In the genomic region with DNA sequence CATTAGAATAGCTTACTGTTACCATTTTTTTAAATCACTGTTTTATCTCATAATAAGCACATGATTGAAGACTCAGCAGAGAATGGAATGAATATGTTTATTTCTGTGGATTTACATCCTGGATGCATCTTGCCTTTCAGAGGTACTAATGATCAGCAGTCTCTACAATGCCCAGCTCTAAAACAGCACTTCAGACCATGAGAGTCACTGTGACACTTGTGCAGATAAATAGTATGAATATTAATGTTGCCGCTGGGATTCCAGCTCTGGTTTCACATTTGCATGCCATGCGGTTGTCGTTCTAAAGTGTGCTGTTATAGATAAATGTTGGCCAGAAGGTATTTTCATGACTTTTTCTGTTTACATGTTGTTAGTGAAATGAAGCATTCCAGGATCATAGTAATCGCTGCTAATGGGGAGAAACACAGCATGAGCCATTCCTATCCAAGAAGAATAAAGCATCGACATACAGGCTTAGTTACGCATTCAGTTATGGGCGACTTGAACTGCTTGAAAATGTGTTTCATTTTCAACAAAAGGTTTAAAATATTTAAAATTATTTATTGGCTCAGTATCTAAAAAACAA, we compare ENCODE assay signal across 18 mouse cellular contexts.
DNase-seq lines count a peak whose midpoint lies in the region; ATAC-seq and TF ChIP-seq lines count a peak whose summit lies in the region.
"Had no signal": no experiment of that assay in that cellular context is flagged by ENCODE, and none has a peak within 500 bp of the region (broad histone marks: within the 10 kb centered on the region; RNA-seq: fewer than 3 reads in every experiment).

No protein-coding gene starts in this region.

- no peaks in the 10 kb centered on the region for H3K27me3 ChIP-seq in hindbrain, embryonic 11.5 days (ENCODE audit: control insufficient read depth, insufficient read depth, low read length)
- H3K27me3 ChIP-seq in hindbrain, embryonic 10.5 days (ENCODE audit: insufficient read depth, poor library complexity, severe bottlenecking): no peaks in the 10 kb centered on the region
- H3K27me3 ChIP-seq in forebrain, postnatal 0 days (ENCODE audit: insufficient read depth, low read length): no peaks in the 10 kb centered on the region
- no peaks in the 10 kb centered on the region for H3K27me3 ChIP-seq in hindbrain, postnatal 0 days (ENCODE audit: insufficient read depth, low read length)
- H3K27me3 ChIP-seq in neural tube, embryonic 14.5 days (ENCODE audit: control insufficient read depth, insufficient read depth, low read length): no peaks in the 10 kb centered on the region
- H3K27me3 ChIP-seq in lung, postnatal 0 days (replicated peaks; ENCODE audit: insufficient read depth, low read length): no peaks in the 10 kb centered on the region
- H3K27me3 ChIP-seq: limb, embryonic 13.5 days; megakaryocyte, embryonic 14.5 days had no signal

- ATAC-seq in hindbrain, embryonic 11.5 days (ENCODE audit: low FRiP score): peak; percentile 45; the same call in 1 of the 2 replicates
- no peak for ATAC-seq in forebrain, postnatal 0 days
- no peak for ATAC-seq in hindbrain, postnatal 0 days
- ATAC-seq in neural tube, embryonic 14.5 days (ENCODE audit: low read depth): peak; percentile 51; the same call in 1 of the 2 replicates
- no peak for ATAC-seq in lung, postnatal 0 days

- H3K4me3 ChIP-seq in hindbrain, embryonic 11.5 days (ENCODE audit: low read depth, low read length): no peak overlapping the region
- H3K4me3 ChIP-seq in hindbrain, embryonic 10.5 days: no peak overlapping the region
- 0 out of 2 replicates have a peak overlapping the region, but pooled peaks have one; percentile 1 for H3K4me3 ChIP-seq in forebrain, postnatal 0 days (ENCODE audit: low read depth, low read length)
- no peak overlapping the region for H3K4me3 ChIP-seq in hindbrain, postnatal 0 days (ENCODE audit: low read length)
- H3K4me3 ChIP-seq in neural tube, embryonic 14.5 days (ENCODE audit: low read depth, low read length): no peak overlapping the region
- H3K4me3 ChIP-seq in lung, postnatal 0 days (ENCODE audit: low read depth, low read length): no peak overlapping the region
- H3K4me3 ChIP-seq: erythroblast, embryonic 14.5 days; limb, embryonic 13.5 days; megakaryocyte, embryonic 14.5 days had no signal

- intact Hi-C loops in left cerebral cortex, postnatal 10 days (cut with DNase I): no loop called here

- no peak overlapping the region for H3K4me2 ChIP-seq in hindbrain, embryonic 11.5 days (replicated peaks; ENCODE audit: low read depth, low read length)
- H3K4me2 ChIP-seq in forebrain, postnatal 0 days (ENCODE audit: low read depth): 0 out of 2 replicates have a peak overlapping the region, but pooled peaks have one; percentile 10
- H3K4me2 ChIP-seq in hindbrain, postnatal 0 days (ENCODE audit: low read depth, low read length): peak overlapping the region; percentile 33
- H3K4me2 ChIP-seq in neural tube, embryonic 14.5 days (ENCODE audit: low read depth, low read length): no peak overlapping the region
- no peak overlapping the region for H3K4me2 ChIP-seq in lung, postnatal 0 days (replicated peaks; ENCODE audit: low read depth, low read length)
- H3K4me2 ChIP-seq: heart, embryonic 11.5 days; limb, embryonic 13.5 days had no signal

- no peaks in the 10 kb centered on the region for H3K9me3 ChIP-seq in hindbrain, embryonic 11.5 days (ENCODE audit: control insufficient read depth, low read length)
- H3K9me3 ChIP-seq in hindbrain, embryonic 10.5 days: no peaks in the 10 kb centered on the region
- no peaks in the 10 kb centered on the region for H3K9me3 ChIP-seq in forebrain, postnatal 0 days (ENCODE audit: low read length)
- no peaks in the 10 kb centered on the region for H3K9me3 ChIP-seq in hindbrain, postnatal 0 days (ENCODE audit: low read length)
- H3K9me3 ChIP-seq in neural tube, embryonic 14.5 days (ENCODE audit: control insufficient read depth, low read length): no peaks in the 10 kb centered on the region
- no peaks in the 10 kb centered on the region for H3K9me3 ChIP-seq in lung, postnatal 0 days (ENCODE audit: low read length)
- H3K9me3 ChIP-seq: limb, embryonic 13.5 days; megakaryocyte, embryonic 14.5 days had no signal

- WGBS in hindbrain, embryonic 11.5 days: 70% methylated on average over 7 of the region's 7 CpGs
- 76% methylated on average over 7 of the region's 7 CpGs for WGBS in hindbrain, embryonic 10.5 days
- 32% methylated on average over 7 of the region's 7 CpGs for WGBS in forebrain, postnatal 0 days
- WGBS in hindbrain, postnatal 0 days: 26% methylated on average over 7 of the region's 7 CpGs
- WGBS in neural tube, embryonic 14.5 days: 41% methylated on average over 7 of the region's 7 CpGs
- WGBS in lung, postnatal 0 days: 77% methylated on average over 7 of the region's 7 CpGs

- H3K36me3 ChIP-seq in hindbrain, embryonic 11.5 days (ENCODE audit: control insufficient read depth, insufficient read depth, low read length): no peaks in the 10 kb centered on the region
- no peaks in the 10 kb centered on the region for H3K36me3 ChIP-seq in hindbrain, embryonic 10.5 days
- no peaks in the 10 kb centered on the region for H3K36me3 ChIP-seq in forebrain, postnatal 0 days (ENCODE audit: insufficient read depth)
- H3K36me3 ChIP-seq in hindbrain, postnatal 0 days (ENCODE audit: insufficient read depth, low read length): no peaks in the 10 kb centered on the region
- no peaks in the 10 kb centered on the region for H3K36me3 ChIP-seq in neural tube, embryonic 14.5 days (ENCODE audit: control insufficient read depth, insufficient read depth, low read length)
- no peaks in the 10 kb centered on the region for H3K36me3 ChIP-seq in lung, postnatal 0 days (ENCODE audit: insufficient read depth, low read length)
- H3K36me3 ChIP-seq: limb, embryonic 13.5 days had no signal

- TF ChIP-seq EP300 in lung, postnatal 0 days (IDR thresholded peaks at IDR 0.05): no peak

- H3K9ac ChIP-seq in hindbrain, embryonic 11.5 days (ENCODE audit: low read depth, low read length): no peak overlapping the region
- H3K9ac ChIP-seq in forebrain, postnatal 0 days: no peak overlapping the region
- no peak overlapping the region for H3K9ac ChIP-seq in hindbrain, postnatal 0 days (replicated peaks; ENCODE audit: low read length)
- no peak overlapping the region for H3K9ac ChIP-seq in neural tube, embryonic 14.5 days (replicated peaks; ENCODE audit: low read depth, low read length)
- H3K9ac ChIP-seq in lung, postnatal 0 days (replicated peaks; ENCODE audit: low read depth): no peak overlapping the region
- H3K9ac ChIP-seq: limb, embryonic 13.5 days; liver, embryonic 14.5 days had no signal

- DNase-seq in hindbrain, embryonic 11.5 days (ENCODE audit: low spot score): no peak
- no peak for DNase-seq in hindbrain, embryonic 10.5 days (ENCODE audit: low spot score)
- DNase-seq in forebrain, postnatal 0 days: peak; percentile 4
- DNase-seq in hindbrain, postnatal 0 days (ENCODE audit: low spot score): peak; percentile 49
- no peak for DNase-seq in lung, postnatal 0 days (ENCODE audit: low spot score)
- DNase-seq in left cerebral cortex, postnatal 10 days (ENCODE audit: extremely low spot score in 1 of 2, low spot score in 2 of 2): no peak
- DNase-seq in kidney, postnatal 25 days: no peak
- DNase-seq: cerebellum, postnatal 14 days; heart, postnatal 14 days; lung, postnatal 10 days; right cerebral cortex, postnatal 4 days; thymus, postnatal 4 days had no signal

- H3K4me1 ChIP-seq in hindbrain, embryonic 11.5 days (replicated peaks; ENCODE audit: control insufficient read depth, insufficient read depth, low read length): no peaks in the 10 kb centered on the region
- no peaks in the 10 kb centered on the region for H3K4me1 ChIP-seq in hindbrain, embryonic 10.5 days (replicated peaks)
- no peaks in the 10 kb centered on the region for H3K4me1 ChIP-seq in forebrain, postnatal 0 days (ENCODE audit: insufficient read depth)
- 0 out of 2 replicates have a peak, but pooled peaks cover 4% of the 10 kb centered on the region for H3K4me1 ChIP-seq in hindbrain, postnatal 0 days (ENCODE audit: insufficient read depth, low read length)
- H3K4me1 ChIP-seq in neural tube, embryonic 14.5 days (ENCODE audit: control insufficient read depth, insufficient read depth, low read length): 0 out of 2 replicates have a peak, but pooled peaks cover 4% of the 10 kb centered on the region
- H3K4me1 ChIP-seq in lung, postnatal 0 days (ENCODE audit: insufficient read depth, low read depth, low read length): no peaks in the 10 kb centered on the region
- H3K4me1 ChIP-seq: limb, embryonic 13.5 days; megakaryocyte, embryonic 14.5 days had no signal

- TF ChIP-seq CTCF in forebrain, postnatal 0 days (IDR thresholded peaks at IDR 0.05; ENCODE audit: low read depth): no peak
- TF ChIP-seq CTCF in hindbrain, postnatal 0 days (IDR thresholded peaks at IDR 0.05; ENCODE audit: low read depth): no peak
- no peak for TF ChIP-seq CTCF in lung, postnatal 0 days (IDR thresholded peaks at IDR 0.05)

- no peak overlapping the region for H3K27ac ChIP-seq in hindbrain, embryonic 11.5 days (ENCODE audit: low read depth, low read length)
- no peak overlapping the region for H3K27ac ChIP-seq in hindbrain, embryonic 10.5 days
- no peak overlapping the region for H3K27ac ChIP-seq in forebrain, postnatal 0 days (ENCODE audit: low read depth, low read length)
- H3K27ac ChIP-seq in hindbrain, postnatal 0 days: no peak overlapping the region
- 0 out of 2 replicates have a peak overlapping the region, but pooled peaks have one; percentile 6 for H3K27ac ChIP-seq in neural tube, embryonic 14.5 days (ENCODE audit: low read depth, low read length)
- H3K27ac ChIP-seq in lung, postnatal 0 days (ENCODE audit: low read length): no peak overlapping the region
- H3K27ac ChIP-seq: limb, embryonic 13.5 days; liver, embryonic 14.5 days had no signal

Comparison
In these comparisons a context has a peak if more than half of its experiments do, and no peak if none do; other contexts are left out.
1. ATAC-seq: peak in hindbrain, embryonic 11.5 days (single experiment) and neural tube, embryonic 14.5 days (single experiment); none in forebrain, postnatal 0 days (single experiment), hindbrain, postnatal 0 days (single experiment) and lung, postnatal 0 days (single experiment).
2. DNase-seq: peak in forebrain, postnatal 0 days (single experiment) and hindbrain, postnatal 0 days (single experiment); none in hindbrain, embryonic 11.5 days (single experiment), hindbrain, embryonic 10.5 days (single experiment), lung, postnatal 0 days (single experiment), left cerebral cortex, postnatal 10 days (0 of 2) and kidney, postnatal 25 days (0 of 2).
3. H3K4me2 ChIP-seq: peak in forebrain, postnatal 0 days (single experiment) and hindbrain, postnatal 0 days (single experiment); none in hindbrain, embryonic 11.5 days (single experiment), neural tube, embryonic 14.5 days (single experiment) and lung, postnatal 0 days (single experiment).